Mouse (Mus musculus) naive thymus-derived CD4-positive, alpha-beta T cell, adult 2 months (primary cell): Measurements from ENCODE around the gene Rtp3.

Source experiments
- DNase-seq: peaks from one replicate; pipeline ENCODE4 v3.0.0-alpha.2; 2011; ENCODE audit warnings: low read depth

Rtp3 gene

DNA sequence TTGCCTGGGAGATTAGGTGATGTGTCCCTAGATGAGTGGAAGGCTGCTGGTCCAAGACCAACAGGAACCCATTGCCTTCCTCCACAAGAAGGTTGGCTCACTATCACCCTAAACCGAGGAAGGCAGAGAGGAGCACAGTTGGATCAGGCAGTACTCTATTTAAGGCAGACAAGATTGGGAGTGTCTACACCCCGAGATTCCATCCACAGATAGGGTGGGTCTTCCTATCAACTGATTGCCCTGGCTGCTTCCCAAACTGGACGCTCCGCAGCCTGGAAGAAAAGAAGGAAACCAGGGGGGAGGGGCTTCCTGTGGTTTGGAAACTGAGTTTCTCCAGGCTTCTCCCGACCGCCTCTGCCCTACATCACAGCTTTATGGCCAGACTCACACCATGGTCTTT lies at the start of gene Rtp3:
TSS of gene Rtp3 (minus strand) at position 380 of the 400 bp plus-strand sequence.
- DNase-seq, result no peak

GRCm38 (mm10) chr9:111039966-111040365 lies 49.6 kb upstream of the Rtp3 start:
- no peak for DNase-seq

DNA sequence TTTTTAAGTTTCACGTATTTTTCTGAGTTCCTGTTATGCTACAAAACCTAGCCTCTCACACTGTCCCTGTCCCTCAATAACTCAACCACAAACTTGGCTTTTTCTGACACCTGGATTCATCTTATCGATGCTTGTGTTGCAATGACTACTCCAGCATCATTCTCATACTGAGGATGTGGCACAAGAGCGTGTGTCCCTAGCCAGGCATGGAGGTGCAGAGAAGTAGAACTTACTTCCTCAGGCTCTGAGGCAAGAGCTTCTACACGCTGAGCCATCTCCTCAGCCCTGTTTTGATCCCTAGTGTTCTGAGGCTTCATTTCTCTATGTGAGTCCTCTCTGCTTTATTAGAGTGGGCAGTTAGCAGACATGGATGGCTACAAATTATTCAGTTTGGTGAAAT lies 43.3 kb upstream of the Rtp3 start:
- no peak for DNase-seq

DNA sequence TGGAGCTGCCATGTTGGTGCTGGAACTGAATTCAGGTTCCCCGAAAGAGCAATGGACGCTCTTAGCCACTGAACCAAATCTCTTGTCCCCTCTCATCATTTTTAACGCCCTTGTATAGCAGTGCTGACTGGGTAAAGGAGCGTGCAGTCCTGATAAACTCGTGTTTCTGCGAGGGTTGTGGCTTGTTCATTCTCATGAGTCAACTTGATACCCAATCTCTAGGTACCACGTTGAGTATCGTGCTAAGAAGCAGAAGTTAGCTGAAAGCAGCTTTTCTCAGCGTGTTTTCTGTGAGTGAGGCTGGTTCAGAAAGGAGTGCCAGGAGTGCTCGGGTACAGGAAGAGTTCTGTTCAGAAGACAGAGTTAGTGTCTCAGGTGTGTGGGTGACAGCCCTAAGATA lies 36.4 kb upstream of the Rtp3 start:
- DNase-seq, result no peak

- DNase-seq, result no peak
These were observed 28.6 kb upstream of the Rtp3 start, which contains the start of gene Ltf for GRCm38 (mm10) chr9:111019022-111019421. TSS of gene Ltf (plus strand) at chr9:111019271.

DNA sequence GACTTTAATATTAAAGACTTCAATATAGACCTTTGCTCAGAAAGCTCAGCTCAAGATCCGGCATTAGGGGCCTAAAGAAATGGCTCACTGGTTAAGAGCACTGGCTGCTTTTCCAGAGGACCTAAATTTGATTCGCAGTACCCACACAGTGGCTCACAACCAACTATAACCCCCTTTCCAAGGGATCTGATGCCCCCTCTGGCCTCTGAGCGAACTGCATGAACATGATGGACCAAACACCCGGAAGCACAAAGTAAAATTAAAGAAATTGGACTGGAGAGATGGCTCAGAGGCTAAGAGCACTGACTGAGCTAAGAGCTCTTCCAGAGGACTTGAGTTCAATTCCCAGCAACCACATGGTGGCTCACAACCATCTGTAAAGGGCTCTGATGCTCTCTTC lies 25.3 kb upstream of the Rtp3 start:
- DNase-seq, result no peak

- no peak for DNase-seq
These were observed 21.7 kb upstream of the Rtp3 start for GRCm38 (mm10) chr9:111012041-111012440.

- DNase-seq, result no peak
These were observed 21.2 kb upstream of the Rtp3 start for GRCm38 (mm10) chr9:111011550-111011949.

DNA sequence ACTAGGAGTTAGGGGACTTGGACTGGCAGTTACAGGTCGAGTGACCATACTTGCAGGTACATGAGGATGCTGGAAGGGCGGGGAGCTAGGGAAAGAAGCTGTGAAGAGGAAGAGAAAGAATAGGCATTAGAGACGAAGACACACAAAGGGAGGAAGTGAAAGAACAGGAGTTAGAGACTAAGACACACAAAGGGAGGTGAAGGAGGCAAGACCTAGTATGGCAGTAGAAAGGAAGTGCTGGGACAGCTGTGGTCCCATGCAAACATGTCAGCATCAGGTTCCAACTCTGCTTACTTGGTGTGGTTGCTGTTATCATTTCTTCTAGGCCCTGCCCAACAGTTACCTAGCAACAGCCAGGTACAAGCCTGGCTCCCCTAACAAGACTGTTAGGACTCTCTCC lies 19.4 kb upstream of the Rtp3 start:
- no peak for DNase-seq

DNA sequence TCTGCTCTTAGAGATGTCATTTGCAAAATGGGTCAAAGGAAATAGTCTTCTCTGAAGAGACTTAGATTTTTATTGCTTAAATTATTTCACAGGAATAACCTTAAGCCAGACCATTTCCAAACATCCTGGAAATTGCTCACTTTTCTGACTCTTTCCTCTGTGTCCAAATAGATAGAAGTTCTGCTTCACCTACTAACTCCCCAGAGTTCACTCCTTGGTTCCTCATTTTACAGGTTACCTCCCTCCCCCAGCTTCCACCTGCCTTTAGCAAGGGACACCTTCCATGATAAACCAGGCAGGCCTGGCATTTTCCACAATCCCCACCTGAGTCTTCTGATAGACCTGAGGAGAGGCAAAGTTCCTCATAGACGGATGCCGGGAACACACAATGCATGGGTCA lies 16.2 kb upstream of the Rtp3 start:
- no peak for DNase-seq

DNA sequence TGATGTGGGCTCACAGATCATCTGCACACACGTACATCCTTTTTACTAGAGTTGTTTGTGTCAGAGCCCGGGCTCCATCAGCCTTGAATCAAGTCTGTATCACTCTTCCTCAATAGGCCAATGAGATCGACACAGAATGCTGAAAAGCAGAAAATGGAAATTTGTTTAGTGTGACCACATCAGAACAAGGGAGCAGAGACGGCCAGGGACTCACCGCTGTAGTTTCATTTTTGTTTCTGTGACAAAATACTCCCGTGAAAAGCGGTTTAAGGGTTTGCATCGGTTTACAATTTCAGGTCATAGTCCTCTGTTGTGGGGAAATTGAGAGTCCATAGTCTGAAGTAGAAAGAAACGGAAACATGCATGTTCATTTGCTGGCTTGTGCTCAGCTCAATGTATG lies 12.9 kb upstream of the Rtp3 start:
- peak; percentile 71 for DNase-seq

DNA sequence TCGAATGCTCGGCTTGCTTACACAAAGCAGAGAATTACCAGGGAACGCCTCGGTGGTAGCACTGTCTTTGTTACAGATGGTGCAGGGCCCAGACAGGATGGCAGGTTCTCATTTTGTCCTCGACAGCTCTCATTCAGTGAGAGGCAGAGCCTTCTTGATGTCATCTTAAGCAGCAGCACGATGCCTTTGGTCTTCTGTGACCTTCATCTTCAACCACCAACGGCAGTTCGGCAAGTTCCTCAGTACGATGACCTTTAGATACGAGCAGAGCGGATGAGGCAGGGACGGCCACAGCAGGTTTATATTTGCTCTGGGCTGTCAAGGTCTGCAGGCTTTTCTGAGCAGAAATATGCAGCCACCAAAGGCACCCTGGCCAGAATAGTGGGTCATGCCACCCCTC lies 11.2 kb upstream of the Rtp3 start:
- no peak for DNase-seq

GRCm38 (mm10) chr9:110999856-111000255 lies 9.5 kb upstream of the Rtp3 start:
- DNase-seq, result no peak

GRCm38 (mm10) chr9:110999056-110999455 lies 8.7 kb upstream of the Rtp3 start:
- DNase-seq, result no peak

- peak; percentile 94 for DNase-seq
These were observed 6.9 kb upstream of the Rtp3 start for GRCm38 (mm10) chr9:110997245-110997644.

- DNase-seq, result peak; percentile 91
These were observed 4.4 kb upstream of the Rtp3 start for GRCm38 (mm10) chr9:110994716-110995172.

DNA sequence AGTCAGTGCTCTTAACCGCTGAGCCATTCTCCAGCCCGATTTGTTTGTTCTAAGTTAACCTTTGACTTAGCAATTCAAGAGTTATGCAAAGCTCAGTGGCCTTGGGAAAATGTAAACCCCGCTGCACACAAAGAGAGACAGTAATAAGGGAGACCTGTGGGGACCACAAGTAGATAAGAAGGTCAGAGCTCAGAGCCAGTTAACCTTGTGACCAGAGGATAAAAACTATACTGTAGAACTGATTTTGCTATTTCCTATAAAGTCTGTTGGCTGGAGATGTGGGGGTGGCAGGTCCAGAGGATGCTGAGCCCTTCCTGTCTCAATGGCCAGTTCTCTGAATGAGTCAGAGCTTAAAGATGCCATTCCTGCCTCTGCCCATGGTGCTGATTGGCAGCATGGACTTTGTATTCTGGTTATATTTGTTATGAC lies 2.9 kb upstream of the Rtp3 start:
- no peak for DNase-seq

DNA sequence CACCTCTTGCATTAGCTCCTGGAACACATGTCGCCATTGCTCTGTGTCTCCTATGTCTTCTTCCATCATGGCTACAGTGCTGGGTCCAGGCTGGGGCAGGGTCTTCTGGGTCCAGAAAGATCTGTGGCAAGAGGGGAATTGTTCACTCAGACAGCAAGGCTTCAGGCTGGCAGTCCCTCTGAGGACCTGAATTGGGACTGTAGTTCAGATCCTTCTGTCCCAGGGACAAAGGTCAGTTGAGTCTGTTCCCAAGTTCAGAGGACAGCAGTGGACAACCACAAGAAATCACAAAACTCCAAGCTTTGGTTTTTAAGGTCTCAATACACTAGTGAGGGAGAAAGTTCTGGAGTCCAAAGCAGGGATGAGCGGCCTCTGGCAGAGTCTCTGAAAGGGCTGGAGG lies 840 bp downstream of the Rtp3 start:
- DNase-seq, result no peak

GRCm38 (mm10) chr9:110989141-110989540 lies 1.2 kb downstream of the Rtp3 start:
- no peak for DNase-seq

- DNase-seq, result no peak
These were observed 2.3 kb downstream of the Rtp3 start for GRCm38 (mm10) chr9:110988078-110988477.

DNA sequence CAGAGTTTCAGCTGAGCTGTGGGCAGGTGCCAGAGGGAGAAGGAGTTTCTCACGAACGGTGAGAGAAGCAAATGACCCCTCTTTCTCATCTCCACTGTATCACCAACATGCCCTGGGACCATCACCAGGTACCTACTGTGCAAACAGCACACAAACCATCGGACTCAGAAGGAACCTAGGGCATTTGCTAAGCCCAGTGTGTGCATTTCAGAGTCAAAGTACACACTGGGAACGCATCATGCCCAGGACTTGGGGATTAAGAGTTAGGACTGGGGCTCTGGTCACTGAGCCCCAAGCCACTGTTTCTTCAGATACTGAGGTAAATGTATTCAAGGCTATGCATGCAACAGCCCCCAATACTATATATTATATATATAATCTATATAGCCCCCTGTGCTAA lies 3.1 kb downstream of the Rtp3 start:
- DNase-seq, result no peak

GRCm38 (mm10) chr9:110985951-110986350 lies 4.4 kb downstream of the Rtp3 start:
- DNase-seq, result peak; percentile 30

DNA sequence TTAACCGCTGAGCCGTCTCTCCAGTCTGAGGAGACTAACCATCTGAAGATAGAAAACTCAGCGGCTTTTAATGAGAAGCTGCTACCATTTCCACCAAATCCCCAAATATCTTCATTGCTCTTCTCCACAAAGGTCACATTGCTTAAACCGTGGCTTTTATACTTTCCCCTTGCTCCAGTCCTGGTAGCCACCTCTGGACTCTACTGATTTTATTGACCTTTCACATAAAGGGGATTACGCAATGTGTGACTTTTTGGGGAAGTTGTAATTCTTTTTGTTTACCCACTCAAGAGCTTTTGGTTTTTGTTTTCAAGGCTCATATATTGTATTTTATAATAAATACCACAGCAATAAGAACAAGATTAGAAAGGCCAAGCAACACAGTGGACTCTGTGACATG lies 4.8 kb downstream of the Rtp3 start:
- DNase-seq, result no peak

DNA sequence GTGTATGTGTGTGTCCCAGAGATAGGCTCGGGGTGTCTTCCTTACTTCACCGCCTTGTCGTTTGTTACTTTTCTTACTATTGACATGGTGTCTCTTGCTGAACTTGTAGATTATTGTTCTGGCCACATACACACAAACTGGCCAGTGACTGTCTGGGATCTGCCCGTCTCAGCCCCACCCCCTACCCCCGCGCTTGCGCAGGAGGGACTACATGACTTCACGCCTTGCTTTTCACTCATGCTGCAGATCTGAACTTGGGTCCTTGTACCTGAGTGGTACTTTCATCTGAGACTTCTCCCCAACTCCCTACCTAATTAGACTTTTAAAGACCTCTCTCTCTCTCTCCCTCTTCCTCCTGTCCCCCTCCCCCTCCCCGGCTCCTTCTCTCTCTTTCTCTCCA lies 6.3 kb downstream of the Rtp3 start:
- no peak for DNase-seq

DNA sequence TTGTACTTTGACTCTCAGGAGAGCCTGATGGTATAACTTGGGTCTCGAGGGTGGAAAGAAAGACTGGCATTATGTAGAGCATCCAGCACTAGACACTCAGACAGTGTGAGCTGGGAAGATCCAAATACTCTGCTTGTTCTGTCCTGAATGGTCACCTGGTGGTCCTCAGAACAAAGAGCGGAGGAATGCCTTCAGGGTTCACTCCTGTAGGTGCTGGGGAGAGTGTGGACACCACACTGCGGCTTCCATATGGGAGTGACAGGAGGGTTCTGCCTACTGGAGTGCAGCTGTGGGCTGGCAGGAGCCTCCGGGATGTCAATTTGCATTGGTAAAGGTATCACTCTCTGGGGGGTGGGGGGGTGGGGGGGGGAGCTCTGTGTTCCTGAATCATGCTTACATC lies 8.0 kb downstream of the Rtp3 start:
- DNase-seq, result no peak
